Mouse (Mus musculus): ENCODE data around the gene Lzts3. TPM values are rescaled to one million over a fixed set of nuclear protein-coding genes. Genes with fewer than 3 reads are reported as not detected.

Gene Lzts3
- total and polyA plus RNA-seq, 2 experiments from 2014 or later, result 20.0 to 76.8 TPM

DNA sequence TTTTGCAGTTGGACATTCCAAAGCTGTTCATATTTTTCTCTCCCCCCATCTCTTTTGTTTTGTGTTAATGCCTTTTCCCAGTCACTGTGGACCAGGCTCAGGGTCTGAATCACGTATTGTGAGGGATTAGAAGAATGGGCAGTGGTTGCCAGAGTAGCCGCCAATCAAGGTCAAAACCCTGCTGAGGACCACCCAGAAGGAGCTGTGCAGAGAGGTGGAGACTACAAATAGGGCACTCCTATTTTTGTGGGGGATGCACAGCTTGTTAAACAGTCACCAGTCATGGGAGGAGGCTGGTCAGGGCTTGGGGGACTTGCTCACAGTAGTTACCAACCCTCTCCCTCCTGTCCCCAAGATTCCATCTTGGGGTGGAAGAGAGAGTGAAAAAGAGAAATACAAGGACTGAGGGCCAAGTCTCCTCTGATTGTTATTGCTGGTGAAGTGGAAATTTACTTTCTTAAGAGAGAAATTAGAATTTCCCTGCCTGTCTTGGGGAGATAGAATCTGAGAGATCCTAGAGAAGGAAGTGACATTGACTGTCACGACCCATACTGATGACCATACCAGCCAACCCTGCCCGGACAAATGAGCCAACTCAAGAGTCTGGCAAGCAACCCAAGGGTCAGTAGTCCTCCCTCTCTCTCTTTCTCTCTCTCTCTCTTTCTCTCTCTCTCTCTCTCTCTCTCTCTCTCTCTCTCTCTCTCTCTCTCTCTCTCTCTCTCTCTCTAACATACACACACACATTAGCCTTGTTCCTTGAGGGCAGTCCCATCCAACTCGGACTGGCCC lies 9.5 kb downstream of the Lzts3 start:
- TF ChIP-seq CTCF (IDR thresholded peaks at IDR 0.05; ENCODE audit: low read depth), result no peak
- Histone ChIP-seq H3K9ac (replicated peaks; ENCODE audit: low read length) (no peak overlapping the region), H3K27ac (peak overlapping the region; percentile 70; the same call in 1 of the 2 replicates), H3K36me3 (ENCODE audit: insufficient read depth, low read length) (peaks cover 6% of the 10 kb centered on the region; the same call in 1 of the 2 replicates), H3K4me1 (ENCODE audit: insufficient read depth, low read length) (peaks cover 19% of the 10 kb centered on the region), H3K9me3 (ENCODE audit: low read length) (no peaks in the 10 kb centered on the region), H3K27me3 (ENCODE audit: insufficient read depth, low read length) (no peaks in the 10 kb centered on the region; the same call in 1 of the 2 replicates), H3K4me2 (ENCODE audit: low read depth, low read length) (no peak overlapping the region), H3K4me3 (ENCODE audit: low read length) (no peak overlapping the region)
- DNase-seq (ENCODE audit: low spot score), result peak; percentile 47
- ATAC-seq, result peak; percentile 44
- WGBS, result 46% methylated on average over 5 of the region's 5 CpGs

GRCm38 (mm10) chr2:130632416-130632815 lies 10.2 kb downstream of the Lzts3 start:
- ATAC-seq, result no peak
- H3K36me3 ChIP-seq (ENCODE audit: insufficient read depth, low read length), result peaks cover 6% of the 10 kb centered on the region; the same call in 1 of the 2 replicates
- no peak overlapping the region for H3K4me3 ChIP-seq (ENCODE audit: low read length)
- H3K27me3 ChIP-seq (ENCODE audit: insufficient read depth, low read length), result no peaks in the 10 kb centered on the region; the same call in 1 of the 2 replicates
- 47% methylated on average over 1 of the region's 1 CpGs for WGBS
- H3K4me1 ChIP-seq (ENCODE audit: insufficient read depth, low read length), result peaks cover 19% of the 10 kb centered on the region
- peak; percentile 68 for DNase-seq (ENCODE audit: low spot score)
- no peak overlapping the region for H3K9ac ChIP-seq (replicated peaks; ENCODE audit: low read length)
- H3K27ac ChIP-seq, result no peak overlapping the region; the same call in 1 of the 2 replicates
- no peaks in the 10 kb centered on the region for H3K9me3 ChIP-seq (ENCODE audit: low read length)
- TF ChIP-seq CTCF (IDR thresholded peaks at IDR 0.05; ENCODE audit: low read depth), result no peak
- no peak overlapping the region for H3K4me2 ChIP-seq (ENCODE audit: low read depth, low read length)

GRCm38 (mm10) chr2:130629839-130630203 lies 12.8 kb downstream of the Lzts3 start, which contains the start of the genes Fastkd5 and Ubox5:
TSS of gene Fastkd5 (minus strand) at chr2:130630027.
TSS of gene Ubox5 (minus strand) at chr2:130630038.
- DNase-seq (ENCODE audit: low spot score) (peak; percentile 94), ATAC-seq (peak; percentile 82)
- H3K4me2 ChIP-seq (ENCODE audit: low read depth, low read length), result peak within 1 kb of the TSS; percentile 97
- H3K36me3 ChIP-seq (ENCODE audit: insufficient read depth, low read length), result no peaks in the 10 kb centered on the region
- peak within 1 kb of the TSS; percentile 84 for H3K9ac ChIP-seq (replicated peaks; ENCODE audit: low read length)
- H3K4me1 ChIP-seq (ENCODE audit: insufficient read depth, low read length), result peaks cover 14% of the 10 kb centered on the region
- H3K27ac ChIP-seq, result peak within 1 kb of the TSS; percentile 80
- H3K27me3 ChIP-seq (ENCODE audit: insufficient read depth, low read length), result no peaks in the 10 kb centered on the region
- peak within 1 kb of the TSS; percentile 97 for H3K4me3 ChIP-seq (ENCODE audit: low read length)
- no peak for TF ChIP-seq CTCF (IDR thresholded peaks at IDR 0.05; ENCODE audit: low read depth)
- no peaks in the 10 kb centered on the region for H3K9me3 ChIP-seq (ENCODE audit: low read length)
- under 1% methylated on average over 25 of the region's 25 CpGs for WGBS

DNA sequence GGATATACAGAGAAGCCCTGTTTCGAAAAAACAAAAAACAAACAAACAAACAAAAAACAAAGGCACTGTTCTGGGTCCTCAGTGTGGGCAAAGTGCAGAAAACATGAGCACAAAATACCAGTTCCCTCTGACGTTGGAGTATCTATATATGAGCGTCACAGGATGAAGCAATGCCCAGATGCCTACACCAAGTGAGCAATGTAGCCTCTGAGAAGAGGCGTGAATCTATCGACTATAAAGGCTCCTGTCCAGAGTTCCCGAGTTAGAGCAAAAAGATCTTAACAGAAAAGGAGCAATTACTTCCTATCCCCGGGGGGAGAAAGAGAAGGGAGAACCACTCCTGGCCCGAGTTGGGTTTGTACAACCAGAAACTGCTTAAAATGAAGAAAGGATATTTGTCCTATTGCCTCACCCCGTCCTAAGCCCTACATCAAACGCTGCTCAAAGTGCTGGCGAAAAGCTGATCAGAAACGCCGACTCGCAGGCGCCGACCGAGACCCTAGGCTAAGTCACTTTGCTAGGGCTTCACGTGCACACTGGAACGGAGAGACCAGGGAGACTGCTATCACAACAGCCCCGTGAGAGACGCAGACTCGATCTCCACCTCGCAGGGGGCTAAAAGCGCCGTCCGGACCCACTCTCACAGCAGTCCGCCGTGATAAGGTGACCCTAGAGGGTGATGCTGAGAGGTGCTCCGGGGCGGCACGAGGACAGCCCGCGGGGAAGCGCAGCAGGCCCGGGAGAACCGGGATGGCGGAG lies 13.3 kb downstream of the Lzts3 start:
- Histone ChIP-seq H3K4me2 (ENCODE audit: low read depth, low read length) (peak overlapping the region; percentile 97), H3K9me3 (ENCODE audit: low read length) (no peaks in the 10 kb centered on the region), H3K4me3 (ENCODE audit: low read length) (peak overlapping the region; percentile 97), H3K27ac (peak overlapping the region; percentile 80), H3K9ac (replicated peaks; ENCODE audit: low read length) (peak overlapping the region; percentile 84), H3K36me3 (ENCODE audit: insufficient read depth, low read length) (no peaks in the 10 kb centered on the region), H3K4me1 (ENCODE audit: insufficient read depth, low read length) (peaks cover 11% of the 10 kb centered on the region; the same call in 1 of the 2 replicates), H3K27me3 (ENCODE audit: insufficient read depth, low read length) (no peaks in the 10 kb centered on the region)
- DNase-seq (ENCODE audit: low spot score), result peak; percentile 6
- WGBS, result 3% methylated on average over 32 of the region's 37 CpGs
- no peak for TF ChIP-seq CTCF (IDR thresholded peaks at IDR 0.05; ENCODE audit: low read depth)
- ATAC-seq, result peak; percentile 48; the same call in 1 of the 2 replicates

DNA sequence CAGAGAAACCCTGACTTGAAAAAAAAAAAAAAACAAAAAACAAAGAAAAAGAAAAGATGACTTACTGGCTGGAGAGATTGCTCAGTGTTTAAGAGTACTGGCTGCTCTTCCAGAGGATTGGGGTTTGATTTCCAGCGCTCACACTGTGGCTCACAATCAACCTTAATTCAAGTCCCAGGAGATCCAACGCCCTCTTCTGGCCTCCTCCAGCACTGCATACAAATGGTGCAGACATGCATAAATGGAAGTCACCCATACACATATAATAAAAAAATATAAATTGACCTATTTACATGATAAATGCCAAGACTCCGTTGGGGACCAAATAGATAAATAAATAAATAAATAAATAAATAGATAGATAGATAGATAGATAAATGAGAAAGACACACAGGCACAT lies 14.2 kb downstream of the Lzts3 start:
- Histone ChIP-seq H3K36me3 (ENCODE audit: insufficient read depth, low read length) (no peaks in the 10 kb centered on the region), H3K27me3 (ENCODE audit: insufficient read depth, low read length) (no peaks in the 10 kb centered on the region), H3K4me1 (ENCODE audit: insufficient read depth, low read length) (peaks cover 8% of the 10 kb centered on the region; the same call in 1 of the 2 replicates), H3K9me3 (ENCODE audit: low read length) (no peaks in the 10 kb centered on the region), H3K9ac (replicated peaks; ENCODE audit: low read length) (no peak overlapping the region), H3K4me3 (ENCODE audit: low read length) (no peak overlapping the region), H3K4me2 (ENCODE audit: low read depth, low read length) (peak overlapping the region; percentile 97), H3K27ac (no peak overlapping the region)
- peak; percentile 37 for TF ChIP-seq CTCF (IDR thresholded peaks at IDR 0.05; ENCODE audit: low read depth)
- DNase-seq (ENCODE audit: low spot score), result no peak
- WGBS, result 60% methylated on average over 3 of the region's 3 CpGs
- ATAC-seq, result no peak

DNA sequence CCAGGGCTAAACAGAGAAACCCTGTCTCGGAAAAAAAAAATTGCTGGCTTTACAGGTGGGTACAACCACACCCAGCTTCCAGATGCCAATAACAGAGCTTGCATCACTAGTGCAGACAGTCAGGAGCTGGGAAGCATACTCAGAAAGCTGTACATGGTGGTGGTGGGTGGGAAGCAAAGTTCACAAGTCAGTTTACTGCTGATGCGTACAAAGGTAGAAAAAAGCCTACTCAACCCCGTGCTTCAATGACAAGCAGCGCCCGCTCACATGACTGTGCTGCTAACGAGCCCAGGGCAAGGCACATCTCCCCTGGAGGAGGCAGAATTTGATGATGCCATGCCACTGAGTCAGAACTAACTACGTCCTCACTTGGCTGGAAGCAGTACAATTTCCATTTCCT lies 23.6 kb downstream of the Lzts3 start:
- H3K9ac ChIP-seq (replicated peaks; ENCODE audit: low read length), result no peak overlapping the region
- no peak for TF ChIP-seq CTCF (IDR thresholded peaks at IDR 0.05; ENCODE audit: low read depth)
- H3K9me3 ChIP-seq (ENCODE audit: low read length), result no peaks in the 10 kb centered on the region
- H3K4me3 ChIP-seq (ENCODE audit: low read length), result no peak overlapping the region
- no peak for DNase-seq (ENCODE audit: low spot score)
- peaks cover 29% of the 10 kb centered on the region for H3K36me3 ChIP-seq (ENCODE audit: insufficient read depth, low read length)
- no peak overlapping the region for H3K4me2 ChIP-seq (ENCODE audit: low read depth, low read length)
- WGBS, result 97% methylated on average over 7 of the region's 7 CpGs
- no peak overlapping the region for H3K27ac ChIP-seq
- no peaks in the 10 kb centered on the region for H3K4me1 ChIP-seq (ENCODE audit: insufficient read depth, low read length)
- no peaks in the 10 kb centered on the region for H3K27me3 ChIP-seq (ENCODE audit: insufficient read depth, low read length)
- no peak for ATAC-seq

Data from hindbrain, postnatal 0 days (tissue).